Mouse (Mus musculus) MEL (cell line): ENCODE results near the gene Nudt21. TPM values are rescaled to one million over a fixed set of nuclear protein-coding genes. Genes with fewer than 3 reads are reported as not detected.

Source experiments
- DNase-seq: peaks from one replicate; pipeline ENCODE4 v3.0.0; 2011; ENCODE audit warnings: low read depth, low spot score
- H3K27ac ChIP-seq: 2 replicates; pipeline ENCODE4 v1.5.1; 2012; ENCODE audit warnings: low read depth, mild to moderate bottlenecking, control low read depth, low read length, moderate library complexity; ENCODE audit not compliant: control insufficient read depth
- H3K27me3 ChIP-seq, 2 experiments: fragments of 150-350 bp in 1 of 2; sonication (generic) in 1 of 2; 2 replicates each; pipeline ENCODE4 v1.6.1; 2012; ENCODE audit warnings: low read length in 2 of 2, mild to moderate bottlenecking in 2 of 2, improper control_type of control experiment in 1 of 2, moderate library complexity in 1 of 2; ENCODE audit not compliant: insufficient read depth in 2 of 2, control insufficient read depth in 1 of 2
- H3K36me3 ChIP-seq, 2 experiments: 2 replicates each; pipeline ENCODE4 v1.6.1; 2012 to 2014; ENCODE audit warnings: low read length in 2 of 2, improper control_type of control experiment in 1 of 2, inconsistent platforms in 1 of 2, mild to moderate bottlenecking in 1 of 2; ENCODE audit not compliant: insufficient read depth in 2 of 2, control insufficient read depth in 1 of 2
- H3K4me1 ChIP-seq, 2 experiments: fragments of 150-350 bp in 1 of 2; sonication (generic) in 1 of 2; 2 replicates each; pipeline ENCODE4 v1.6.1; 2012; ENCODE audit warnings: low read length in 2 of 2, improper control_type of control experiment in 1 of 2, mild to moderate bottlenecking in 1 of 2; ENCODE audit not compliant: insufficient read depth in 2 of 2, control insufficient read depth in 1 of 2
- H3K4me3 ChIP-seq, 2 experiments: fragments of 150-350 bp in 1 of 2; sonication (generic) in 1 of 2; 2 replicates each; pipeline ENCODE4 v1.5.1; 2012; ENCODE audit warnings: low read depth in 2 of 2, low read length in 2 of 2, mild to moderate bottlenecking in 2 of 2, moderate library complexity in 2 of 2, control low read depth in 1 of 2, improper control_type of control experiment in 1 of 2; ENCODE audit not compliant: control insufficient read depth in 1 of 2, insufficient read depth in 1 of 2
- H3K79me2 ChIP-seq: 2 replicates; pipeline ENCODE4 v1.6.1; 2012; ENCODE audit warnings: mild to moderate bottlenecking, low read length, moderate library complexity; ENCODE audit not compliant: control insufficient read depth, poor library complexity, insufficient read depth
- H3K9ac ChIP-seq: 2 replicates; pipeline ENCODE4 v1.6.1; 2012; ENCODE audit warnings: low read depth, mild to moderate bottlenecking, control low read depth, low read length, moderate library complexity; ENCODE audit not compliant: control insufficient read depth, poor library complexity, severe bottlenecking
- H3K9me3 ChIP-seq: fragments of 150-350 bp; sonication (generic); replicated peaks from 2 replicates; pipeline ENCODE4 v1.6.1; 2012; ENCODE audit warnings: mild to moderate bottlenecking, low read length, improper control_type of control experiment, moderate library complexity; ENCODE audit not compliant: insufficient read depth
- CHD1 ChIP-seq: IDR thresholded peaks from 2 replicates; pipeline ENCODE4 v1.6.1; 2012; ENCODE audit warnings: low read depth, mild to moderate bottlenecking, inconsistent platforms, low read length, improper control_type of control experiment
- CTCF ChIP-seq, 3 experiments: IDR thresholded peaks in 2 of 3; conservative IDR thresholded peaks in 1 of 3; 2 replicates each; pipeline ENCODE4 v1.5.1; 2011 to 2012; ENCODE audit warnings: low read length in 3 of 3, low read depth in 2 of 3, mild to moderate bottlenecking in 2 of 3, improper control_type of control experiment in 1 of 3, inconsistent platforms in 1 of 3, mixed read lengths in 1 of 3, moderate library complexity in 1 of 3; ENCODE audit not compliant: control insufficient read depth in 1 of 3, insufficient read depth in 1 of 3, poor library complexity in 1 of 3, severe bottlenecking in 1 of 3
- E2F4 ChIP-seq: IDR thresholded peaks from 2 replicates; pipeline ENCODE4 v1.6.1; 2011; ENCODE audit warnings: low read depth, low read length, improper control_type of control experiment, borderline replicate concordance
- ETS1 ChIP-seq: IDR thresholded peaks from 2 replicates; pipeline ENCODE4 v1.6.1; 2012; ENCODE audit warnings: low read depth, mild to moderate bottlenecking, inconsistent platforms, low read length, improper control_type of control experiment, moderate library complexity
- HCFC1 ChIP-seq: IDR thresholded peaks from 2 replicates; pipeline ENCODE4 v1.6.1; 2012; ENCODE audit warnings: low read depth, mild to moderate bottlenecking, inconsistent platforms, low read length, improper control_type of control experiment, moderate library complexity
- MAFK ChIP-seq: IDR thresholded peaks from 2 replicates; pipeline ENCODE4 v1.6.1; 2011; ENCODE audit warnings: low read depth, mild to moderate bottlenecking, low read length, improper control_type of control experiment, borderline replicate concordance
- MAZ ChIP-seq: IDR thresholded peaks from 2 replicates; pipeline ENCODE4 v1.6.1; 2012; ENCODE audit warnings: low read depth, mild to moderate bottlenecking, inconsistent platforms, low read length, improper control_type of control experiment
- MEF2A ChIP-seq: IDR thresholded peaks from 2 replicates; pipeline ENCODE4 v1.6.1; 2014; ENCODE audit warnings: low read depth, mild to moderate bottlenecking, inconsistent platforms, low read length, improper control_type of control experiment; ENCODE audit not compliant: poor library complexity, insufficient replicate concordance, severe bottlenecking; ENCODE audit errors: extremely low read depth
- MXI1 ChIP-seq: IDR thresholded peaks from 2 replicates; pipeline ENCODE4 v1.6.1; 2011; ENCODE audit warnings: mild to moderate bottlenecking, low read depth, low read length, improper control_type of control experiment
- MYB ChIP-seq: IDR thresholded peaks from 2 replicates; pipeline ENCODE4 v1.6.1; 2011; ENCODE audit warnings: mild to moderate bottlenecking, low read depth, low read length, improper control_type of control experiment
- MYC ChIP-seq: IDR thresholded peaks from 2 replicates; pipeline ENCODE4 v1.6.1; 2011; ENCODE audit warnings: low read depth, mild to moderate bottlenecking, low read length, improper control_type of control experiment, moderate library complexity
- NELFE ChIP-seq: IDR thresholded peaks from 2 replicates; pipeline ENCODE4 v1.6.1; 2011; ENCODE audit warnings: low read depth, low read length, improper control_type of control experiment
- POLR2A ChIP-seq, 2 experiments: IDR thresholded peaks; 2 replicates each; pipeline ENCODE4 v1.6.1; 2011 to 2012; ENCODE audit warnings: low read length in 2 of 2, mild to moderate bottlenecking in 2 of 2, control low read depth in 1 of 2, improper control_type of control experiment in 1 of 2, low read depth in 1 of 2, moderate library complexity in 1 of 2; ENCODE audit not compliant: control insufficient read depth in 1 of 2, insufficient read depth in 1 of 2, poor library complexity in 1 of 2
- POLR2AphosphoS2 ChIP-seq: IDR thresholded peaks from 2 replicates; pipeline ENCODE4 v1.6.1; 2011; ENCODE audit warnings: low read length, improper control_type of control experiment
- POLR2AphosphoS5 ChIP-seq: IDR thresholded peaks from 2 replicates; pipeline ENCODE4 v1.6.1; 2012; ENCODE audit warnings: low read depth, borderline replicate concordance, mild to moderate bottlenecking, inconsistent platforms, low read length, moderate library complexity, mixed read lengths
- RAD21 ChIP-seq: IDR thresholded peaks from 2 replicates; pipeline ENCODE4 v1.6.1; 2011; ENCODE audit warnings: mild to moderate bottlenecking, low read depth, low read length, improper control_type of control experiment
- RCOR1 ChIP-seq: IDR thresholded peaks from 2 replicates; pipeline ENCODE4 v1.6.1; 2012; ENCODE audit warnings: low read depth, mild to moderate bottlenecking, inconsistent platforms, low read length, improper control_type of control experiment
- SMC3 ChIP-seq: IDR thresholded peaks from 2 replicates; pipeline ENCODE4 v1.6.1; 2011; ENCODE audit warnings: low read depth, low read length, improper control_type of control experiment
- TBP ChIP-seq: IDR thresholded peaks from 2 replicates; pipeline ENCODE4 v1.8.0; 2011; ENCODE audit warnings: low read depth, low read length, improper control_type of control experiment
- TCF12 ChIP-seq: IDR thresholded peaks from 2 replicates; pipeline ENCODE4 v1.6.1; 2014; ENCODE audit warnings: low read depth, mild to moderate bottlenecking, inconsistent platforms, low read length, improper control_type of control experiment, moderate library complexity
- UBTF ChIP-seq: IDR thresholded peaks from 2 replicates; pipeline ENCODE4 v1.6.1; 2012; ENCODE audit warnings: low read depth, mild to moderate bottlenecking, inconsistent platforms, low read length, improper control_type of control experiment, moderate library complexity, borderline replicate concordance; ENCODE audit not compliant: insufficient read depth
- USF1 ChIP-seq: IDR thresholded peaks from 2 replicates; pipeline ENCODE4 v1.6.1; 2014; ENCODE audit warnings: low read depth, mild to moderate bottlenecking, inconsistent platforms, low read length, improper control_type of control experiment, moderate library complexity
- USF2 ChIP-seq, 2 experiments: IDR thresholded peaks; 2 replicates each; pipeline ENCODE4 v1.6.1; 2011 to 2012; ENCODE audit warnings: improper control_type of control experiment in 2 of 2, low read length in 2 of 2, borderline replicate concordance in 1 of 2, inconsistent platforms in 1 of 2, low read depth in 1 of 2, mild to moderate bottlenecking in 1 of 2; ENCODE audit not compliant: insufficient read depth in 1 of 2
- ZC3H11A ChIP-seq: IDR thresholded peaks from 2 replicates; pipeline ENCODE4 v1.6.1; 2012; ENCODE audit warnings: low read depth, mild to moderate bottlenecking, inconsistent platforms, low read length, improper control_type of control experiment
- ZKSCAN1 ChIP-seq: IDR thresholded peaks from 2 replicates; pipeline ENCODE4 v1.6.1; 2012; ENCODE audit warnings: low read depth, mild to moderate bottlenecking, inconsistent platforms, low read length, improper control_type of control experiment, moderate library complexity
- ZMIZ1 ChIP-seq: IDR thresholded peaks from 2 replicates; pipeline ENCODE4 v1.6.1; 2012; ENCODE audit warnings: low read depth, mild to moderate bottlenecking, inconsistent platforms, low read length, improper control_type of control experiment, moderate library complexity
- ZNF384 ChIP-seq: IDR thresholded peaks from 2 replicates; pipeline ENCODE4 v1.6.1; 2012; ENCODE audit warnings: low read depth, mild to moderate bottlenecking, inconsistent platforms, low read length, improper control_type of control experiment
- polyA plus RNA-seq, 2 experiments: library from polyadenylated mRNA; stranded (reverse) in 1 of 2; unstranded in 1 of 2; fragments of >175 nt in 1 of 2; fragments of >200 nt in 1 of 2; gene quantifications; 2 replicates each; pipeline versions ENCODE4 v1.2.1 to v1.2.4; 2012; ENCODE audit warnings: low replicate concordance in 2 of 2, low read depth in 1 of 2; ENCODE audit not compliant: insufficient read length in 2 of 2, insufficient read depth in 1 of 2, missing spikeins in 1 of 2
- total RNA-seq: library from RNA; depleted of rRNA; stranded (reverse); fragments of 300-350 nt; gene quantifications from 2 replicates; pipeline ENCODE4 v1.2.3, GENCODE M21; 2012

Gene Nudt21
- total and polyA plus RNA-seq, 3 experiments, result 118 to 157 TPM; not detected in 1

- Histone ChIP-seq H3K9ac (no peak overlapping the region), H3K27me3 (no peaks in the 10 kb centered on the region), H3K4me3 (no peak overlapping the region), H3K9me3 (no peaks in the 10 kb centered on the region), H3K4me1 (no peaks in the 10 kb centered on the region; a peak in 1 of 4 replicates), H3K79me2 (no peaks in the 10 kb centered on the region), H3K36me3 (peaks cover 0 to 45% of the 10 kb centered on the region in 2 experiments; a peak in 2 of 4 replicates), H3K27ac (no peak overlapping the region)
- TF ChIP-seq POLR2AphosphoS5, result no peak
- TF ChIP-seq RAD21, result no peak
- TF ChIP-seq ZC3H11A, result no peak
- TF ChIP-seq MEF2A, result no peak
- TF ChIP-seq SMC3, result no peak
- no peak for TF ChIP-seq MYB
- TF ChIP-seq MXI1, result no peak
- no peak for TF ChIP-seq CTCF (IDR thresholded peaks at IDR 0.05 in 2 of 3, conservative IDR thresholded peaks at IDR 0.05 in 1 of 3; ENCODE audit: control insufficient read depth in 1 of 3, insufficient read depth in 1 of 3, low read depth in 2 of 3, low read length in 3 of 3, poor library complexity in 1 of 3, severe bottlenecking in 1 of 3)
- no peak for TF ChIP-seq MAFK
- TF ChIP-seq ZMIZ1, result no peak
- no peak for TF ChIP-seq USF1
- TF ChIP-seq HCFC1, result no peak
- no peak for TF ChIP-seq MAZ
- no peak for DNase-seq
These were observed 55.1 kb downstream of the Nudt21 start for GRCm38 (mm10) chr8:93981679-93982215.

GRCm38 (mm10) chr8:93980141-93980540, 56.7 kb downstream of the Nudt21 start:
- Histone ChIP-seq H3K79me2 (no peaks in the 10 kb centered on the region), H3K4me1 (no peaks in the 10 kb centered on the region; a peak in 1 of 4 replicates), H3K36me3 (peaks cover 0 to 44% of the 10 kb centered on the region in 2 experiments; a peak in 2 of 4 replicates), H3K9ac (no peak overlapping the region), H3K9me3 (no peaks in the 10 kb centered on the region), H3K27me3 (no peaks in the 10 kb centered on the region), H3K27ac (no peak overlapping the region), H3K4me3 (no peak overlapping the region)
- no peak for DNase-seq
- TF ChIP-seq RAD21 (no peak), USF1 (no peak), TCF12 (no peak), UBTF (no peak), NELFE (no peak), RCOR1 (no peak), CHD1 (no peak), ZKSCAN1 (no peak), TBP (no peak), USF2 (IDR thresholded peaks at IDR 0.05; ENCODE audit: borderline replicate concordance in 1 of 2, insufficient read depth in 1 of 2, low read depth in 1 of 2, low read length in 2 of 2) (no peak), ZC3H11A (no peak), POLR2AphosphoS2 (no peak), ETS1 (no peak), ZNF384 (no peak), MYC (no peak), E2F4 (no peak), POLR2A (IDR thresholded peaks at IDR 0.05; ENCODE audit: control insufficient read depth in 1 of 2, insufficient read depth in 1 of 2, low read depth in 1 of 2, low read length in 2 of 2, poor library complexity in 1 of 2) (no peak), POLR2AphosphoS5 (no peak)
